Mouse (Mus musculus): Measurements from ENCODE around the gene Hectd2.

DNA sequence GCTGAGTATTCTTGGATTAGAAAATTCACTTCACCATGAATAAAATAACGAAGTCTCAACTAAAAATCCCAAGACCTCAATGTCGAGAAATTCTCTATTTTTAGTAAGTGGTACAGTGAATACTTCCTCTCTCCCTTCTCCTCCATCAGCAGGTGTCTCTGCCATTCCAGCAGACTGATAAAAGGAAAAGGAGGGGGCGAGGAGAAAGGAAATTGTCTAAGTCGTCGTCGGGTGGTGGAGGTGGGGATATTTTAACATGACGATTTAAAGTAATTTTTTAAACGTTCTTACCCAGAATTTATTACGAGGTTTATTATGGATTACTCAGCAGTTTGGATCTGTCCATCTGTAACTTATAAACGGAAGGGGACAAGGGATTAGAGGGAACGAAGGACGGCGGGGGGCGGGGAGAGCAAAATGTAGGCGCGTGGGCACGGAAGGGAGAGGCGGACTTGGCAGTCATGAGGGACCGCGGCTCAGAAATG lies 836 bp upstream of the Hectd2 start:
- TF ChIP-seq CTCF (IDR thresholded peaks at IDR 0.05; ENCODE audit: low read depth) (no peak), EP300 (optimal IDR thresholded peaks at IDR 0.05) (no peak)

Measured in stomach, postnatal 0 days (tissue).